Mouse (Mus musculus) E14TG2a.4 (cell line): ENCODE results near the gene 1700020N01Rik.

ENCODE experiments used
- CTCF ChIP-seq: conservative IDR thresholded peaks from 2 replicates; pipeline ENCODE4 v1.5.1; 2014; ENCODE audit warnings: low read length
- NANOG ChIP-seq: IDR thresholded peaks from 2 replicates; pipeline ENCODE4 v1.6.1; 2014; ENCODE audit warnings: borderline replicate concordance, low read length, mixed read lengths
- POU5F1 ChIP-seq: IDR thresholded peaks from 2 replicates; pipeline ENCODE4 v1.6.1; 2014; ENCODE audit warnings: low read length, borderline replicate concordance

DNA sequence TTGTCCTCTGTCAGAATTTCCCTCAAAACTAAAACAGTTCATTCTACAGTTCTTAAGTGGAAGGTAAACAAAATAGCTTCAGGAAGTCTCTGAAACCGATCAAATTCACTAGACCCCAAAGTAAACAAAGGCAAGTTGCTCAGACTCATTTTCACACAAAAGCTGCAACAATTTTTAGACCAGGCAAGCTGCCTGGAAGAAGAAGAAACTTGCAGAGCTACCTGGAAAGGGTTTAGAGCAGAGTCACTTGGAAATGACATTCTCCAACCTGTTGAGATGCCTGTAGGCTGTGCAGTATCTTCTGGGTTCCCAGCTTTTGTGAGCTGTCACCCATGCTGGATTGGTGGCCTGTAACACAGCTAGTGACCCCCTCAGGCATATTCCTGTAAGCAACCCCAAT is 11.4 kb upstream of the 1700020N01Rik start:
- TF ChIP-seq CTCF (no peak), NANOG (no peak), POU5F1 (no peak)
